Mouse (Mus musculus) left cerebral cortex, adult 2 months (tissue): Measurements from ENCODE around the gene Pitx3. TPM values are rescaled to one million over a fixed set of nuclear protein-coding genes. Genes with fewer than 3 reads are reported as not detected.

Experiments
- DNase-seq, 2 experiments: peaks; one replicate each; pipeline ENCODE4 v3.0.0; 2021 to 2022; ENCODE audit warnings: low spot score in 2 of 2, mixed read lengths in 1 of 2; ENCODE audit errors: extremely low spot score in 1 of 2
- H3K27ac ChIP-seq: fragments of 200-600 bp; 2 replicates; pipeline ENCODE4 v1.8.1; 2022
- H3K4me3 ChIP-seq: fragments of 200-600 bp; 2 replicates; pipeline ENCODE4 v1.8.1; 2022
- CTCF ChIP-seq: fragments of 200-600 bp; IDR thresholded peaks from 2 replicates; pipeline ENCODE4 v1.8.1; 2022; ENCODE audit warnings: antibody characterized with exemption, mild to moderate bottlenecking, moderate library complexity
- intact Hi-C: fragments of 180-260 bp; cut with DNase I; formaldehyde crosslinking; loops from one replicate; pipeline ENCODE4 v1.15.1; 2025
- total RNA-seq, 2 experiments: library from RNA; stranded (reverse); gene quantifications; 2 replicates each; pipeline ENCODE4 v1.2.3; 2021

The Pitx3 gene
- total RNA-seq, 2 experiments from 2014 or later: not detected

- TF ChIP-seq CTCF: no peak
- Histone ChIP-seq H3K4me3 (no peak overlapping the region), H3K27ac (no peak overlapping the region)
- no peak for DNase-seq
- intact Hi-C loops: no loop called here
These were observed 21.8 kb downstream of the Pitx3 start for GRCm38 (mm10) chr19:46126301-46126700.

- Histone ChIP-seq H3K27ac (no peak overlapping the region), H3K4me3 (no peak overlapping the region)
- intact Hi-C loops: no loop called here
- no peak for TF ChIP-seq CTCF
- no peak for DNase-seq
These were observed 23.5 kb downstream of the Pitx3 start for GRCm38 (mm10) chr19:46124651-46125050.

GRCm38 (mm10) chr19:46123876-46124275 lies 24.2 kb downstream of the Pitx3 start:
- TF ChIP-seq CTCF: no peak
- no peak overlapping the region for H3K4me3 ChIP-seq
- intact Hi-C loops: no loop called here
- no peak for DNase-seq
- no peak overlapping the region for H3K27ac ChIP-seq

GRCm38 (mm10) chr19:46120872-46121271 lies 27.3 kb downstream of the Pitx3 start:
- H3K27ac ChIP-seq: no peak overlapping the region
- no peak for DNase-seq
- TF ChIP-seq CTCF: no peak
- intact Hi-C loops: no loop called here
- no peak overlapping the region for H3K4me3 ChIP-seq

GRCm38 (mm10) chr19:46119458-46119857 lies 28.7 kb downstream of the Pitx3 start:
- H3K27ac ChIP-seq: no peak overlapping the region
- no peak for TF ChIP-seq CTCF
- intact Hi-C loops: no loop called here
- DNase-seq: no peak
- H3K4me3 ChIP-seq: no peak overlapping the region

GRCm38 (mm10) chr19:46114617-46115016 lies 33.5 kb downstream of the Pitx3 start:
- intact Hi-C loops: no loop called here
- no peak overlapping the region for H3K27ac ChIP-seq
- TF ChIP-seq CTCF: no peak
- DNase-seq: no peak
- H3K4me3 ChIP-seq: no peak overlapping the region

- no peak for TF ChIP-seq CTCF
- intact Hi-C loops: no loop called here
- Histone ChIP-seq H3K4me3 (no peak overlapping the region), H3K27ac (no peak overlapping the region)
- DNase-seq: no peak
These were observed 37.3 kb downstream of the Pitx3 start for GRCm38 (mm10) chr19:46110781-46111180.

- no peak overlapping the region for H3K27ac ChIP-seq
- no peak for TF ChIP-seq CTCF
These were observed 37.9 kb downstream of the Pitx3 start for GRCm38 (mm10) chr19:46110214-46110613.

GRCm38 (mm10) chr19:46104187-46104557 lies 44.0 kb downstream of the Pitx3 start:
- TF ChIP-seq CTCF: no peak
- Histone ChIP-seq H3K27ac (no peak overlapping the region), H3K4me3 (no peak overlapping the region)
- no peak for DNase-seq
- intact Hi-C loops: no loop called here

More at GRCm38 (mm10) chr19:46110214-46110613, 37.9 kb downstream of the Pitx3 start:
- H3K4me3 ChIP-seq: no peak overlapping the region
- intact Hi-C loops: no loop called here
- DNase-seq: no peak

- DNase-seq: no peak
- intact Hi-C loops: no loop called here
- TF ChIP-seq CTCF: no peak
- Histone ChIP-seq H3K4me3 (no peak overlapping the region), H3K27ac (no peak overlapping the region)
These were observed 44.5 kb downstream of the Pitx3 start for GRCm38 (mm10) chr19:46103437-46104186.

GRCm38 (mm10) chr19:46099561-46099960 lies 48.6 kb downstream of the Pitx3 start:
- intact Hi-C loops: no loop called here
- Histone ChIP-seq H3K27ac (no peak overlapping the region), H3K4me3 (no peak overlapping the region)
- no peak for DNase-seq
- TF ChIP-seq CTCF: no peak

GRCm38 (mm10) chr19:46096396-46096795 lies 51.7 kb downstream of the Pitx3 start:
- intact Hi-C loops: no loop called here
- TF ChIP-seq CTCF: no peak
- Histone ChIP-seq H3K4me3 (no peak overlapping the region), H3K27ac (no peak overlapping the region)
- DNase-seq: no peak

- no peak for TF ChIP-seq CTCF
- intact Hi-C loops: no loop called here
- no peak overlapping the region for H3K4me3 ChIP-seq
- peak in 1 of 2 experiments; percentile 24 for DNase-seq
- no peak overlapping the region for H3K27ac ChIP-seq
These were observed 52.8 kb downstream of the Pitx3 start for GRCm38 (mm10) chr19:46095291-46095690.
